Mouse (Mus musculus) spleen, adult 2 months (tissue): ENCODE measurements around the gene Gm12248.

Source experiments
- CTCF ChIP-seq: fragments of 200-500 bp; IDR thresholded peaks from 2 replicates; pipeline ENCODE4 v1.5.1; 2011; ENCODE audit warnings: mild to moderate bottlenecking, inconsistent platforms; ENCODE audit not compliant: insufficient read depth, insufficient read length, insufficient replicate concordance; ENCODE audit errors: extremely low read depth
- POLR2A ChIP-seq: fragments of 200-500 bp; IDR thresholded peaks from 2 replicates; pipeline ENCODE4 v1.6.1; 2011; ENCODE audit warnings: low read depth, low read length, inconsistent platforms

GRCm38 (mm10) chr11:58134869-58135268 lies 41.9 kb upstream of the Gm12248 start:
- TF ChIP-seq CTCF (no peak), POLR2A (no peak)
